Mouse (Mus musculus) C2C12 (cell line): Measurements from ENCODE around the gene Tapt1. TPM values are rescaled to one million over a fixed set of nuclear protein-coding genes. Genes with fewer than 3 reads are reported as not detected.

ENCODE experiments used
- H3K27me3 ChIP-seq: one replicate; pipeline ENCODE4 v1.6.1; 2011; ENCODE audit not compliant: control insufficient read depth, insufficient read depth, insufficient read length
- H3K36me3 ChIP-seq: one replicate; pipeline ENCODE4 v1.6.1; 2011; ENCODE audit not compliant: control insufficient read depth, insufficient read depth
- H3K4me3 ChIP-seq: one replicate; pipeline ENCODE4 v1.5.1; 2011; ENCODE audit warnings: mild to moderate bottlenecking, control low read depth; ENCODE audit not compliant: poor library complexity, insufficient read depth, severe bottlenecking
- H3K79me2 ChIP-seq: one replicate; pipeline ENCODE4 v1.6.1; 2011; ENCODE audit not compliant: control insufficient read depth, insufficient read depth
- H3K79me3 ChIP-seq: one replicate; pipeline ENCODE4 v1.6.1; 2011; ENCODE audit warnings: low read depth, control low read depth
- H3ac ChIP-seq: one replicate; pipeline ENCODE3; 2011; ENCODE audit warnings: low read depth; ENCODE audit not compliant: control insufficient read depth, insufficient read length
- CEBPB ChIP-seq: IDR thresholded peaks from one replicate; pipeline ENCODE4 v1.6.1; 2011; ENCODE audit warnings: low read depth, mild to moderate bottlenecking, control low read depth, moderate library complexity
- CTCF ChIP-seq: IDR thresholded peaks from one replicate; pipeline ENCODE4 v1.5.1; 2011; ENCODE audit not compliant: control insufficient read depth, insufficient read depth, insufficient read length
- FOSL1 ChIP-seq: IDR thresholded peaks from one replicate; pipeline ENCODE4 v1.8.0; 2011; ENCODE audit warnings: mild to moderate bottlenecking, low read length; ENCODE audit not compliant: poor library complexity, insufficient read depth, severe bottlenecking
- MAX ChIP-seq: IDR thresholded peaks from one replicate; pipeline ENCODE4 v1.6.1; 2011; ENCODE audit warnings: mild to moderate bottlenecking, control low read depth
- MYOD1 ChIP-seq: IDR thresholded peaks from one replicate; pipeline ENCODE4 v1.6.1; 2011; ENCODE audit warnings: low read depth; ENCODE audit not compliant: control insufficient read depth, insufficient read length
- MYOG ChIP-seq: IDR thresholded peaks from one replicate; pipeline ENCODE4 v1.6.1; 2011; ENCODE audit not compliant: control insufficient read depth, insufficient read length; ENCODE audit errors: extremely low read depth
- USF1 ChIP-seq: IDR thresholded peaks from one replicate; pipeline ENCODE4 v1.6.1; 2011; ENCODE audit warnings: low read depth, mild to moderate bottlenecking, control low read depth, moderate library complexity
- polyA plus RNA-seq: library from polyadenylated mRNA; unstranded; fragments of >200 nt; fragmentation: generic; extraction: Trizol; gene quantifications from one replicate; pipeline ENCODE4 v1.2.1, GENCODE M21; 2012; ENCODE audit warnings: missing spikeins

Tapt1 gene
- polyA plus RNA-seq, 1 experiment, result 13.0 TPM

GRCm38 (mm10) chr5:44213391-44213790, 13.0 kb downstream of the Tapt1 start:
- TF ChIP-seq MYOD1, result no peak
- TF ChIP-seq MAX, result no peak
- TF ChIP-seq CTCF, result no peak
- no peak for TF ChIP-seq CEBPB
- TF ChIP-seq FOSL1, result no peak
- Histone ChIP-seq H3K27me3 (no peaks in the 10 kb centered on the region), H3K36me3 (peaks cover 8% of the 10 kb centered on the region), H3ac (no peak overlapping the region), H3K79me3 (peaks cover 2% of the 10 kb centered on the region), H3K4me3 (no peak overlapping the region), H3K79me2 (no peaks in the 10 kb centered on the region)

- no peak for TF ChIP-seq CEBPB
- TF ChIP-seq CTCF, result no peak
- TF ChIP-seq MYOG, result no peak
- TF ChIP-seq FOSL1, result no peak
- TF ChIP-seq MYOD1, result no peak
- TF ChIP-seq USF1, result no peak
- TF ChIP-seq MAX, result no peak
- peaks cover 1% of the 10 kb centered on the region for H3K79me3 ChIP-seq
Measured at GRCm38 (mm10) chr5:44211818-44212465, 14.5 kb downstream of the Tapt1 start.

GRCm38 (mm10) chr5:44207286-44207685, 19.1 kb downstream of the Tapt1 start:
- Histone ChIP-seq H3K27me3 (no peaks in the 10 kb centered on the region), H3K36me3 (peaks cover 4% of the 10 kb centered on the region), H3K4me3 (no peak overlapping the region), H3K79me2 (no peaks in the 10 kb centered on the region), H3K79me3 (peaks cover 1% of the 10 kb centered on the region), H3ac (no peak overlapping the region)
- TF ChIP-seq FOSL1, result no peak
- no peak for TF ChIP-seq MYOG
- no peak for TF ChIP-seq CTCF
- TF ChIP-seq USF1, result no peak

More at GRCm38 (mm10) chr5:44211818-44212465, 14.5 kb downstream of the Tapt1 start:
- Histone ChIP-seq H3K36me3 (peaks cover 12% of the 10 kb centered on the region), H3K4me3 (no peak overlapping the region), H3K79me2 (no peaks in the 10 kb centered on the region), H3ac (no peak overlapping the region), H3K27me3 (no peaks in the 10 kb centered on the region)

- no peak for TF ChIP-seq MAX
- TF ChIP-seq MYOG, result no peak
- TF ChIP-seq FOSL1, result no peak
- TF ChIP-seq MYOD1, result no peak
- no peak for TF ChIP-seq CTCF
- H3ac ChIP-seq, result no peak overlapping the region
- H3K79me3 ChIP-seq, result peaks cover 1% of the 10 kb centered on the region
- no peaks in the 10 kb centered on the region for H3K27me3 ChIP-seq
- H3K36me3 ChIP-seq, result peaks cover 4% of the 10 kb centered on the region
- H3K79me2 ChIP-seq, result no peaks in the 10 kb centered on the region
- H3K4me3 ChIP-seq, result no peak overlapping the region
Measured at GRCm38 (mm10) chr5:44206651-44207050, 19.8 kb downstream of the Tapt1 start.

- no peak for TF ChIP-seq MAX
- TF ChIP-seq CEBPB, result no peak
- H3K79me3 ChIP-seq, result peaks cover 1% of the 10 kb centered on the region
- H3K79me2 ChIP-seq, result no peaks in the 10 kb centered on the region
- H3K4me3 ChIP-seq, result no peak overlapping the region
- peaks cover 6% of the 10 kb centered on the region for H3K36me3 ChIP-seq
- H3K27me3 ChIP-seq, result no peaks in the 10 kb centered on the region
- H3ac ChIP-seq, result no peak overlapping the region
Measured at GRCm38 (mm10) chr5:44203410-44203809, 23.0 kb downstream of the Tapt1 start.

GRCm38 (mm10) chr5:44201665-44202064, 24.8 kb downstream of the Tapt1 start:
- no peaks in the 10 kb centered on the region for H3K27me3 ChIP-seq
- TF ChIP-seq CEBPB, result no peak
- TF ChIP-seq FOSL1, result no peak
- no peak for TF ChIP-seq MAX
- no peak for TF ChIP-seq MYOG
- no peak for TF ChIP-seq MYOD1
- no peak for TF ChIP-seq USF1
- no peak for TF ChIP-seq CTCF

More at GRCm38 (mm10) chr5:44201665-44202064, 24.8 kb downstream of the Tapt1 start:
- no peaks in the 10 kb centered on the region for H3K79me2 ChIP-seq
- peaks cover 3% of the 10 kb centered on the region for H3K79me3 ChIP-seq
- H3K4me3 ChIP-seq, result no peak overlapping the region
- peaks cover 2% of the 10 kb centered on the region for H3K36me3 ChIP-seq
- no peak overlapping the region for H3ac ChIP-seq
